Mouse (Mus musculus) thymus, postnatal 36 days (tissue): Measurements from ENCODE around the gene Rcc2.

Experiments
- DNase-seq, 2 experiments: peaks; one replicate each; pipeline ENCODE4 v3.0.0; 2022; ENCODE audit warnings: mixed read lengths in 2 of 2

Gene Rcc2

DNA sequence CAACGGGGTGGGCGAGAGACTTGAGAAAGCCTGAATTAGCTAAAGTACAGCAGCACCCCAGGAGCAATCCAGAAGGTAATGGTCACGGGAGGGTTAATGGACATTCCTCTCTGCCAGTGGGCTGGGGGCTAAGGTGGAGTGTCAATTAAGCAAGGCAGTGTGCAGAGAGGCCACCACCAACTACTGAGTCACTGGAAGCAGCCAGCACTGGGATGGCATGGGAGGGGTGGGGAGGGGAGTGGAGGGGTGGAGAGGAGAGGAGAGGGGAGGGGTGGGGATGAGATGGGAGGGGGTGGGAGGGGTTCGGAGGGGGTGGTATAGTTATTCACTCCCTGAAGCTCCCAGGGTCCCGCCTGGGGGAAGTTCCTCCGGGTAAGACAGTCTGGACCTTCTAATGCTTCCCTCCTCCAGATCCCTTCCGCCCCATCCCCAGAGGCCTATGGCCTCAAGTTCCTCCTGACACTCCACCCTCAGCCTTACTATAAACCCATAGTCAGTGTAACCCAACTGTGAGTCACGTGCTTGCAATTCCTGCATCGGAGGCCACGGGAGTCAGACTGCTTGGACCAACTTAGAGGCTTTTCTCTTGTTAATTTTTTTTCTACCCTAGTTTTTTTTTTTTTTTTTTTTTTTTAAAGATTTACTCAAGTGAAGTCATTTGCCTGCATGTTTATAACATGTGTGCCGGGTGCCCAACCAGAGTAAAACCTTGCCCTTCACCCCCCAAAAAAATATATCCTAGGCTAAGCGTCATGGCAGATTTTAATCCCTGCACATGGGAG, 12.1 kb upstream of the Rcc2 start:
- no peak for DNase-seq

DNA sequence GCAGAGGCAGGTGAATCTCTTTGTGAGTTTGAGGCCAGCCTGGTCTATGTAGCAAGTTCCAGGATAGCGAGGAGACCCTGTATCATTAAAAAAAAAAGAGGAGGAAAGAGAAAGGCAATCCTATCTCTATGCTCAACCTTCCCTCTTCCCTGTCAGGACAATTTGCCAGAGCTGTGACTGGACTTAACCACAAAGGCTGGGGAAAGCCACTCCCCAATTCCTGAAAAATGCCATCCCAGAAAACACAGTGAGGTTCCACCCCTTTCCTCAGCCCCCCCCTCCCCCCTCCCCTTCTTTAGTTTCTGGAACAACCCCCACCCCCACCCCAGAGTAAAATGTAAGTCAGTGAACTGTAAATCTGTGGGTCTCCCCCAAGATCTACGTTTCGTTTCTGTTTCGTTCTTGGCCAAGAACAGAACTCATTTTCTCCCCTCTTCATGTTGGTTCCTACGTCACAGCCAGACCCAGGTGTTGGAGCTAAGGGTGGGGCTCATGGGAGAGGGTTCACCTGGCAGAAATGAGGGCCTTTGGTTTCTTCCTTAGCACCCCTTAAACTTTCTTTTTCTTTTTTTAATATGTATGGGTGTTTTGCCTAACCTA, 11.4 kb upstream of the Rcc2 start:
- DNase-seq, result no peak

DNA sequence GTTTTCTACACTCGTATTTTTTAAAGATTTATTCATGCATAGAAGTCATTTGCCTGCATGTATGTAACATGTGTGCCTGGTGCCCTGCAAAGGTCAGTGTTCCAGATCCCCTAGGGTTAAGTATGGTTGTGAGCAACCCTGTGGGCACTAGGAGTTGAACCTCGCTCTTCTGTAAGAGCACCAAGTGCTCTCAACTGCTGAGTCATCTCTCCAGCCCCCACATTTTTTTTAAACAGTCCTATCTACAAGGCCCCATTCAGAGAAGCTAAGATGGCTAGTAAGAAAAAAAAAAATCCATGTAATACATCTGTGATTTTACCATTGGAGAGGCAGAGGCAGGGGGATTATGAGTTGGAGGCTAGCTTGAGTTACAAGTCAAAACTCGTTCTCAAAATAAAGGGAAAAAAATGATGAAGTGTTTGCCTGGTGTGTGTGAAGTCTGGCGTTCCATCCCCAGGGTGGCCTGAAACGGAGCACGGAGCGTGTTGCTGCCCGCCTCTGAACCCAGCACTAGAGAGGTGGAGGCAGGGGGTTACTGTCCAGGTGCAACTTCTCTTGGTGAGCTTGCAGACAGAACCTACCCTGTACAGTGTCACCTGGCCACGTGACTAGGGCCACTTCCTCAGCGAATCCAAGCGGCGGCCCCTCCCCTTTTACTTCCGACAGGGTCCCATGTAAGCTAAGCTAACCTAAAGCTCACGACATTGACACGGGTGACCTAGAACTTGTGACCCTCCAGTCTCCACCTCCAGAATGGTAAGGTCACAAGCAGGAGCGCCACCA, 10.3 kb upstream of the Rcc2 start:
- DNase-seq, result peak; percentile 35 to 53

DNA sequence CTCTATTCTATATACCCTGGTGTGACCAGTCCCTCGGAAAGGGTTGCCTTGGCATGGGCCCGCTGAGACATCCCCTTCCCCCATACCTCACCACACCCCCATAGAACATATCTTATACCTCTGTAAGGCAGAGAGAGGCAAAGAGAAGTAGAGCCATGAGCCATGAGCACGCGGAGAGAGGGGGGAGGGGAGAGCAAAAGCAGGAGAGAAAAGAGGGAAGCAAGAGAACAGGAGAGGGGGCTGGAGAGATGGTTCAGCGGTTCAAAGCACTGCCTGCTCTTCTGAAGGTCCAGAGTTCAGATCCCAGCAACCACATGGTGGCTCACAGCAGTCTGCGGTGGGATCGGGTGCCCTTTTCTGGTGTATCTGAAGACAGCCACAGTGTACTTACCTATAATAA, 8.9 kb upstream of the Rcc2 start:
- no peak for DNase-seq

DNA sequence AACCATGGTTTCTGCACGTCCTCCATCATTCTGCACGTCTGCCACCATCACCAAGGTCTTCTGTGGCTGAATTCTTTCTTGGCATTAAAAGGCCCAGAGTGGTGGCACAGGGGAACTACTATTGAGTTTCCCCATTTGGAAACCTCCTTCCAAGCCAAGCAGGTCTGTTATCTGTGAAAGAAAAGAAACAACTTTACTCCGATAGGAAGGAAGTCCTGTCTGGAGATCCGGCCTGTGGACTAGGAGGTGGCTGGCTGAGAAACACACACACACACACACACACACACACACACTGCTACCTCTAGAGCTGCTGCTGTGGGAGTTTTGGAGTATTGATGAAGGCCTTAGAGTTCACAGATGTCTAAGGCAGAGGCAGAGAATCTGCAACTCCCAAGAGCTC, 6.8 kb upstream of the Rcc2 start:
- DNase-seq, result no peak

DNA sequence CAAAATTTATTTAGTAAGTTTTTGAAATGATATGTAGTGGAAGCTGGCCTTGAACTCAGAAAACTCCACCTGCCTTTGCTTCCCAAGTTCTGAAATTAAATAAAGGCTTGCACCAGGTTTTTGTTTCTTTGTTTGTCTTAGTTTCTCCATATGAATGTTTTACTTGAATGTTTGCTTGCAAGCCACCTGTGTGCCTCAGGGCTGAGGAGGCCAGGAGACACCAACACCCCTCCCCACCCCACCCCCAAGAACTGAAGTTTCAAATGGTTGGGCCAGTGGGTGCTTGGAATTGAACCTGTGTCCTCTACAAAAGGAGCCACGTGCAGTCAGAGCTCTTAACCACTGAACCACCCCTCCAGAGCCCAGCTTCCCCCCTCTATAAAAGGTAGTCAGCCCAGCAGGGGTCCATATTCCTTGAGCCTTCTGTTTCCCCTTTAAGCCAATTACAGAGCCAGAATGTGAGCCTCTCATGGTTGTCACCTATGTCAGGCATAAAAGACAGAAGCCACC, 5.7 kb upstream of the Rcc2 start:
- DNase-seq, result no peak

DNA sequence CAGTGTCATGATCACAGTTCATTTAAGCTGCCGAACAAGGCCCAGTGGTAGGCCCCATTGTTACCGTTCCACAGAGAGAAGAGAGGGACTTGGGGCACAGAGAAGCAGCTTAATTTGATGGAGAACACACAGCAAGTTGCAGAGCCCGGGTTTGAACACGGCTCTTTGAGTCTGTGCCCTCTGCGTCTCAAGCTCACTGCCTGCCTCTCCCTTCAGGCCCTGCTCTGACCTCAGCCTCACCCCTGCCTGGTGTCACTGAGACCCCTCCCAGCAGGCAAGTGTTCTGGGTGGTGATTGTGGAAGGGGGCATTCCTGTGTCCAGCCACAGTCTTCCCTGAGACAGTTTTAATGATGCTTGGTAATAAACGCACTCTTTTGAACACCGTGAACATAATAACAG, 5.2 kb upstream of the Rcc2 start:
- no peak for DNase-seq

DNA sequence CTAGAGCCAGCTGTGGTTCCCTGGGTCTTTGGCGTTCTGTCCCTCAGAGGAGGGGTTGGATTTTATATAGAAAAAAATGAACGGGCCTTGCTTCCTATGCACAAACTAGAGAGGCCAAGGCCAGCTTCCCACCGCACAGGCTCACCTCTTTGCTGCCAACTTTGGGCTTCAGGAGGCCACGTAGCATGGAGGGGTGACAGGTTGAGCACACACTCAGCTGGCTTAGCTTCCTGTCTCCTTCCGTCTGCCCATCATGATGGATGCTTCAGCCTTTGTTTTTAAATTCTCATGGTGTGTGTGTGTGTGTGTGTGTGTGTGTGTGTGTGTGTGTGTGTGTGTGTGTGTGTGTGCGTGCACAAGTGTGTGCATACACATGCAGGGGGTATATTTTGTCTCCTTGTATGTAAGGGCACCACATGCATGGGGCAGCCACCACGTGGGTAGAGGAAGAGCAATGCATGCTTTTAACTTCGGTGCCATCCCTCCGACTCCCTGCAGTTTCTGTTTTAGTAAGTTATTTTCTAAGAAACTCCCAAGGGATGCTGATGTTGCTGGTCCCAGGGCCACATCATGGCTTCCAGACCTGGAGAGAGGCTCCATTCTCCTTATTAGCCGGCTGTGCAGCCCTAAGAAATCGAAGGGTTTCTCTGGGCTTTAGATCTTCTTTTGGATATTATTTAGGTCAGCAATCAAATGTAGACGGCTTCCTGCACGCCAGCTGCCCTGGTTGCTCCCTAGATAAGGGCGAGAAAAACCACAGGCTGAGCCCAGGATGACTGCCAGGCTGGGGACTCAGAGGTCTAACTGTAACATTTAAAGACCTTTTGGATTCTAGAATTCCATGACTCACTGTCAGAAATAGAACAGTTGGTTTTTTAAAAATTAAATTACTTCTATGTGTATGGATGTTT, 4.4 kb upstream of the Rcc2 start:
- DNase-seq, result no peak

DNA sequence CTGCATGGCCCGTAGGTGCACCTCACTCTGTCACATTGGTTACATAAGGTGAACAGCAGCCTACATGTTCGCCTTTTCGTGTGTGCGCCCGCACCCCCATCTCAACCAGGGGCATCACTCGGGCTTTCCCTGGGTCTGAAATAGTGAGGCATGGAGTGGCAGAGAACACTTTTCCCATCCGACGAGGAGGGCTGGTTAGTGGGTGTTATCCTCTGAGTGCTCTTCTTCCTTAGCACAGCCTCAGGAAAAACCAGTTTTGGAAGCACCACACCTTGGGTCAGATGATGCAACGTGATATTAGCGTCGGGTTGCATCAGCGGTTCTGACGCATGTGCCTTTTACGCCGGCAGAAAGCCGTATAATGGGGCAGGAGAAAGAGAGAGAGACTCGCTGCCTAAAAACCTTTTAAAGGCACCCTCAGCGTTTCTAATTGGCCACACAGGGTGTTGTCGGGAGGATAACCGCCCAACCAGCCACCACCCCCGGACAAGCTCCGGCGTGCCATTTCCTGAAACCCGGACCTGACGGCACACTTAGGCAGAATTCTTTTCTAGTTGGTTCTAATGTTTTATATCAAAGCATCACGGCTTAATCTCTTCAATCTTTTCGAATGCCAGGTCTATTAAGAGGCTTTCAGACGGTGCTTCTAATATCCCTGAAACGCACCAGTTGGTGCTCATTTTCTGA, 757 bp upstream of the Rcc2 start:
- peak; percentile 51 to 67 for DNase-seq

DNA sequence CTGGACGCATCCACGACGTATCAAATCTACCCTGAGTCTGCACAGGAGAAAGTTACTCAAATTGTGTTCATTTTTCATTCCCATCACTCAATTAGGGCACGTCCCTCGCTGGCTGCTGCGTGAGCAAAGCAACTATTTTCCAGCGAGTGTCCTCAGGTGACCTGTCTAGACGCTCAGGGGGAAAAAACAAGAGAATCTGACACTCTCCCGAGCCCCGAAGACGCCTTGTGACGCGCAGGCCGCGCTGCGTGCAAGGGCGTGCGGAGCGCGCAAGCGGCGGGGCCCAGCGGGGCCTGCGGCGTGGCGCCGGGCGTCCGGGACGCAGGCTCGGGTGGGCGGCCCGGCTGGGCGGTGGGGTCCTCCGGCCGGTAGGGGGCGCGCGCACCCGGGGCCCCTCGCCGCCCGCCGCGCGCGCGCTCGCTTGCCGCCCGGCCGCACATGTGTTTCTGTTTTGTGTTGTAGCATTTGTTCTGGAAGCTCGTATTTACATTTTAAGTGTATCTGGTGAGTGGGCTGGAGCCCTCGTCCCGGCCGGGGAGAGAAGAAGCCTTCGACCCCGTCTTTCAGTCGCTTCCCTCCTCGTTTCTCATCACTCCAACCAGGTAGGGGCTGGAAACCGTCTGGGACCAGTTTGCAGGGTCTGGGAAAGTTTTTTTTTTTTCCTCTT, 841 bp downstream of the Rcc2 start:
- DNase-seq, result peak; percentile 81 to 84

DNA sequence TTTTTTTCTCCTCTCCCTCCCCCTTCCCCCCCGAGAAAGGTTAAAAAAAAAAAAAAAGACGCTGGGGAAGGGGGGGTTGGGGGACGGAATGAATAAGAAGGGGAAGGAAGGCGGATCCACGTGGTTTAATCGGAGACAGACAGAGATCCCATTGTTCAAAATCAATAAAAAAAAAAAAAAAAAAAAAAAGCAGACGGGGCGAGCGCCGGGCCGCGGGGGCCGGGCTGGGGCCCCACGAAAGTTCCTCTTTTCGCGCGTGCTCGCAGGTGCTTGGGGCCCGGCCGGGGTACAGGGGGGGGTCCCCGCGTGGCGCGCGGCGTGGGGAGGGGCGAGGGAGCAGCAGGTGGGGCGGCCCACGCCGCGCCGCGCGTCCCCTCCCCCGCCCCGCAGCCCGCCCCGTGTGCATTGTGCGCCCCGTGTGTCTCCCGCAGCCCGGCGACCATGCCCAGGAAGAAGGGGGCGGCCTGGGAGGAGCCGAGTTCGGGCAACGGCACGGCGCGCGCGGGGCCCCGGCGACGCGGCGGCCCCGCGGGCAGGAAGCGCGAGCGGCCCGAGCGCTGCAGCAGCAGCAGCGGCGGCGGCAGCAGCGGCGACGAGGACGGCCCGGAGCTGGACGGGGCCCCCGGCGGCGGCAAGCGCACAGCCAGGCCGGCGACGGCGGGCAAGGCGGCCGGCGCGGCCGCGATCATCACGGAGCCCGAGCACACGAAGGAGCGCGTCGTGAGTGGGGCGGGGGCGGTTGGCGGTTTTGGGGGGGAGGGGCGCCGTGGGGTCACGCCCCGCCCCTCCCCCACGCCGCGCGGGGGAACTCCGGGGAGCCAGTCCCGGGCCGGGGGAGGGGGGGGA, 1.6 kb downstream of the Rcc2 start:
- DNase-seq, result peak; percentile 72 to 82

DNA sequence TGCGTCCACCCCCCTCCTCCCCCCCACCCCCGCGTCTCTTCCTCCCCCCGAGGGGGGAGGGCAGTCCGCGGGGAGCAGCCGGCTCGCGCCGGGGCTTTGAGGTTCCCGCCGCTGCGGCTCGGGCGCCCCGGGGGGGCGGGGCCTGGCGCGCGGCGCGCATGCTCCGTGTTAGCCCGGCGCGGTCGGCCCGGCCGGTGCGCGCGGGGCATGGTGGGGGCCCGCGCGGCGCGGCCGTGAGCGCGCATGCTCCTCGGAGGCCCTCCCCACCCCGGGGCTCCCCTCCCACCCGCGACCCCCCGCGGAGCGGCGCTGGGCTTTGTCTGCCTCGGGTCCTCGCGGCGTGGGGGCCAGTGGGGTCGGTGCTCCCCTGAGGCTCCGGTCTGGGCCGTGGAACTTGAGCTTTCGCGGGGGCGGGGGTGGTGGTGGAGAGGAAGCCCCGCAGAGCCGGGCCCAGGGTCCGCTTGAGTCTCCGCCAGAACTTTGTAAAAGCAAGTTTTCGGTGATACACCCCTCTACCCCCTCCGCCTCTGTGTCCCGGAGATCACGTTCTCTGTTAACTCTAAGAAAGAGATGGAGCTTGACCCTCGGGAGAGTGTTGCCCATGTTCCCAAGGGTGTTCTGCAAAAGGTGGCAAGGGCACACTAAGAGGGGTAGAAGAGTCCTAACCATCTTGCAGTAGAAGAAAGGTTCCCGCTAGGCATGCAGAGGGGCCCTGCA, 2.4 kb downstream of the Rcc2 start:
- DNase-seq, result peak; percentile 87 to 90

DNA sequence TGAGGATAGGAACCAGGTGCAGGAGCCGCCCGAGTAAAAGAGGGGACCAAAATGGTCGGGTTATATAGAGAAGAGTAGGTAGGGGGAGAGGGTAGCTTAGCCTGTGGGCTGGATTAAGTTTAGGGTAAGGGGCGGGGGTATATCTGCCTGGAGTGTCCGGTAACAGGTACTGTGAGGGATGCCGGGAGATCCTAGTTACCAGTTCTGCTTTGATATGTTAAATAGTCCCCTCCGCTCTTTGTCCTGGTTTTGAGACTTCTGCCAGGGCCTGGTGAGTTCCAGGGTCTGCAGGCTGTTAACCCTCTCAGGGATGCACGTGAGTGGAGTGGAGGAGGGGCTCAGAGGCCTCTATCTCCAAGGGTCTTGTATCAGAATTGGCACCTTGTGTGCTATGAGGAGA, 3.3 kb downstream of the Rcc2 start:
- DNase-seq, result no peak

DNA sequence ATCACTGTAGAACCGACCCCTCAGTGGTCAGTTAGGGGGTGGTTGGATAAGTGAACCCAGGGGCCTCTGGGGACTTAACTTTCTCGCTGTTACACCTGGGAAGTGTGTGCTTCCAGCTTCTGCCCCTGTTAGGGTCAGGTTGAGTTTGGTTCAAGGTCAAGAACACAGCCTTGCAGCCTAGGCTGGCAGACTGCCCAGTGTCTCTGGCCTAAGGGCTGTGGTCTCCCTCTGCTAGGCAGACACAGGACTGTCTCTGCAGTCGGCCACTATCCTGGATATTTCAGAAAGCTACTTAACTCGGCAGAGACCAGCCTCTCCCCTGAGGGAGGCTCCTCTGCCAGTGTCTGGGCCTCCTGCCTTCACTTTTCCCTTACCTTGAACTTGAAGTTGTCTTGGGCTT, 3.8 kb downstream of the Rcc2 start:
- DNase-seq, result no peak

DNA sequence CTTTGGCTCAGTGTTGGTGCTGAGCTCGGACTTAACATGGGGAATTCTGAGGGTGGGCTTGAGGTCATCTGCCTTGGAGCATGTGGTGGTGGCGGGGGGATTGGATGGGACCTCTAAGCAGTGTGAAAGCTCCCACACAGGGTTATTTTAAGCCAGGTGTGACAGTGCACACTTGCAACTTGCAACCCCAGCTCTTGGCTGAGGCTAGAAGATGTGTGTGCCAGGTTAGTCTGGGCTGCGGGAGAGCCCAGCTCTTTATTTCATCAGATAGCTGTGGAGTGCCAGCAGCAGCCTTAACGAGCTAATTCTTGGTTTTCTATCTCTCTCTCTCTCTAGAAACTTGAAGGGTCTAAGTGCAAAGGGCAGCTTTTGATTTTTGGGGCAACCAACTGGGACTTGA, 7.3 kb downstream of the Rcc2 start:
- DNase-seq, result no peak

DNA sequence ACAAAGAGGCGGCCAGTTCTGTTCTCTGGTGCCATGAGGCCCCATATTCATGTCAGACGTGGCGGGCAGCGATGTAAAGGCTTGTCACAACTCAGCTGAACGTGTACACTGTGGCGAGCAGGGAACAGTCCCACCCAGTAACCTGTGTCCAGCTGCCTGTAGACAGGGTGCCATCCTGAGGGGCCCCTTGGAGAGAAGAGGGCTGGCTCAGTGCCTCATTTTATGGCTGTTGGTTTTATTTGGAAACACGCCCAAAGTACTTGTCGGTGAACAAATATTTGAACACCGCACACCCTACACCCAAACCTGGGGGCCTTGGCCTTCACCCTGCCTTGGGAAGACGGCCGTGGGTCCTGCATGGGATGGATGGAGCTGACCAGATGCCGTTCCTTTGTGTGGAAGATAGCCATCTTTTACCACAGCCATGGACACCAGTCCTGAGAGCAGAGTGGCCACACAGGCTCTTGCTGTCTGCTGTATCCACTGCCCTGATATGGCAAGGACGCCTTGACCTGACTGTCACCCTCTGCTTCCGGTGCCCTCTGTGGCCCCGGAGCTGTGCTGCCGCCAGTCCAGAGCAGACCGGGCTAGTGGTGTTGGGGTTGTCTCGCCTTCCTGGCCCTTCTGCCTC, 8.1 kb downstream of the Rcc2 start:
- DNase-seq, result no peak

DNA sequence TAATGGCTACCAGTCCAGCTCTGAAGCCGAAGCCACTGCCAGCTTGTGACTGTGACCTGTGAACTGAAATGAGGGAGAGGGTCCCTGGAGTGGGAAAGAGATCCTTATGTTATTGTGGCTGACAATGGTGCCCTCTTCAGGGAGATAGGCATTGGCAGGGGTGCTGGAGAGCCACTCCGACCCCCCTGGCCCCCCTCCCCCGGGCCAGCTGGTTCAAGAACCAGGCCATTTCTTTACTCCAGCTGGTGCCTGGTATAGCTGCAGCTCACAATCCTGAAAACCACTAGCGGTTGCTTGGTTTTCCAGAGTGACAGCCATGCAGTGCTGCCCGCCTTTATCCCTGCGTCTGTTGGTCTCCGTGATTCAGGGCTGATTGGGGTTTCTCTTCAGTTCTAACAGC, 8.8 kb downstream of the Rcc2 start:
- no peak for DNase-seq

DNA sequence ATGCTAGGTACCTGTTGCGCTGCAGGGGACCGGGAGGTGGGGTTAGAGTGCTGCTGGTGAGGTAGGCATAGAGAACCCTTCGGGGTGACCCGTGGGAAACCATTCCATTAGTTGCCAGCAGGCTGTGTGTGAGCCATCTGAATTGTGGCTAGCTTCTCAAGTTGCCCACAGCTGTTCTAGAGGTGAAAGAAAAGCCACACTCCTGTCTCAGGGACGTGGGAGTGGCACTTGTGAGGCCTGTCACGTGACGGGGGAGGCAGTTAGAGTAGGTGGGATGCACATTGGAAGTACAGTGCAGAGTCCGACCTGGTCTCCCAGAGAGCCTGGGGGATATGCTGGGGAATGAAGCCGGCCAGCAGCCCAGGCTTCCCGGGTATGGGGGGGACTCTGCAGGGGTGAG, 9.3 kb downstream of the Rcc2 start:
- no peak for DNase-seq

DNA sequence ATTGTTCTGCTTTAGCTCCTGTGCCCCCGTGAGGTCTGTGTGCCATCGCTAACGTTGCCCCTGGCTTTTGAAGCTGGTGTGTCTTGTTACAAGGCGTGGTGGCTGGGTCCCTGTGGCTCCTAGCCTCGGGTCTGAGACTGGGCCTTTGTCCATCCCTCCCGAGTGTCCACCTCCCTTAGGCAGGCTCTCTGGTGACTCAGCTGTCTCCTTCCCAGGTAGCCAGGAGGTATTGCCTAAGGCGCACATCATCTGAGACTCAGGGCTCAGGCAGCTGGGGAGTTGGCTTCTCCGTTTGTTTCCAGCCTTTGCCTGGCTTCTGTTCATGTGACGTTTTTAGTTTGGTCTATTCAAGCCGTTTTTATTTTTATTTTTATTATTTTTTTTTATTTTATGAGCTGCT, 10.4 kb downstream of the Rcc2 start:
- no peak for DNase-seq
